Mouse (Mus musculus) lung, embryonic 14.5 days (tissue): ENCODE measurements at regions not wholly inside any gene's neighbourhood (a gene's known extent, or its start where the extent isn't known, plus 50 kb on each side); places are given as distances from the start of the nearest gene placed in this dataset.
A peak's percentile ranks its signal among the peaks of the same experiment; 100 is the strongest.

ENCODE experiments used
- ATAC-seq: fragments of 200-750 bp; cut with Nextera tagmentation; 2 replicates; pipeline ENCODE4 v1.8.0; 2017; ENCODE audit warnings: mild to moderate bottlenecking, moderate TSS enrichment, moderate library complexity; ENCODE audit not compliant: insufficient read depth
- DNase-seq: peaks from one replicate; pipeline ENCODE4 v3.0.0-alpha.2; 2015
- H3K27ac ChIP-seq: fragments of 300-500 bp; sonication (generic); 2 replicates; pipeline ENCODE4 v1.5.1; 2014; ENCODE audit warnings: low read depth, mild to moderate bottlenecking, moderate library complexity
- H3K27me3 ChIP-seq: fragments of 300-500 bp; sonication (generic); 2 replicates; pipeline ENCODE4 v1.6.1; 2014; ENCODE audit warnings: low read length, control low read depth; ENCODE audit not compliant: insufficient read depth
- H3K36me3 ChIP-seq: fragments of 300-500 bp; sonication (generic); 2 replicates; pipeline ENCODE4 v1.6.1; 2014; ENCODE audit warnings: control low read depth; ENCODE audit not compliant: insufficient read depth
- H3K4me1 ChIP-seq: fragments of 300-500 bp; sonication (generic); 2 replicates; pipeline ENCODE4 v1.6.1; 2014; ENCODE audit warnings: antibody characterized with exemption, control low read depth; ENCODE audit not compliant: insufficient read depth
- H3K4me2 ChIP-seq: fragments of 300-500 bp; sonication (generic); 2 replicates; pipeline ENCODE4 v1.6.1; 2014; ENCODE audit warnings: mild to moderate bottlenecking
- H3K4me3 ChIP-seq: fragments of 300-500 bp; sonication (generic); 2 replicates; pipeline ENCODE4 v1.5.1; 2014; ENCODE audit warnings: low read depth, low read length
- H3K9ac ChIP-seq: fragments of 300-500 bp; sonication (generic); 2 replicates; pipeline ENCODE4 v1.6.1; 2014
- H3K9me3 ChIP-seq: fragments of 300-500 bp; sonication (generic); 2 replicates; pipeline ENCODE4 v1.6.1; 2016; ENCODE audit warnings: low read depth, low read length, control low read depth
- CTCF ChIP-seq: IDR thresholded peaks from 2 replicates; pipeline ENCODE4 v1.5.1; 2016; ENCODE audit warnings: antibody characterized with exemption, low read depth
- WGBS: fragments of 180-500 bp; shearing (Covaris S2); extraction: QIAGEN DNeasy Blood & Tissue Kit; methylation state at CpG from one replicate; pipeline ENCODE4 v1.1.7; 2014; 5-methylcytosine and 5-hydroxymethylcytosine counted together

- no peak for TF ChIP-seq CTCF
- ATAC-seq (peak; percentile 19; the same call in 1 of the 2 replicates), DNase-seq (peak; percentile 37)
- Histone ChIP-seq H3K9ac (peak overlapping the region; percentile 71), H3K36me3 (no peaks in the 10 kb centered on the region), H3K9me3 (no peaks in the 10 kb centered on the region), H3K4me3 (peak overlapping the region; percentile 43), H3K27ac (peak overlapping the region; percentile 95), H3K4me1 (peaks cover 6% of the 10 kb centered on the region; the same call in 1 of the 2 replicates), H3K27me3 (no peaks in the 10 kb centered on the region; the same call in 1 of the 2 replicates), H3K4me2 (peak overlapping the region; percentile 73)
- 12% methylated on average over 26 of the region's 30 CpGs for WGBS
Observed at GRCm38 (mm10) chrX:11665077-11665974, 337.7 kb downstream of the H2al1j start.

DNA sequence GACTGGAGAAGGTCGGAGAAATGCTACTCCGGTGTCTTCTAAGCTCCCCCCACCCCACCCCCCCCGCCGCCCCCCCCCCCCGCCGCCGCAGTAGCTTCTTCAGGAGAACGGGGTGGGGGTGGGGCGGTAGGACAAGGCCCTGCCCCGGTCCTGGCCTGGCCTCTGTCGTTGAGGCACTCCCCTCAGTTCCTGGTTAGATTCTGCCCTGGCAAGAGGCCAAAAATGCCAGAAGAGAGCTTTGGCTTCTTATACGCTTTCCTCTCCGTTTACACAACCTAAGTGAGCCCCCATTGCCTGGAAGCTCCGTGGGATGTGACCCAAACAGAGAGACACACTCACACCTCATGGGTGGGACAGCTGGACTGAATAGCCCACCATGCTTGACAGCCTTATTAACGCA lies 338.9 kb downstream of the H2al1j start:
- peak; percentile 84 for DNase-seq
- WGBS = 5% methylated on average over 10 of the region's 15 CpGs
- Histone ChIP-seq H3K36me3 (no peaks in the 10 kb centered on the region), H3K9me3 (no peaks in the 10 kb centered on the region), H3K9ac (no peak overlapping the region), H3K4me2 (no peak overlapping the region), H3K27ac (peak overlapping the region; percentile 46; the same call in 1 of the 2 replicates), H3K27me3 (no peaks in the 10 kb centered on the region; the same call in 1 of the 2 replicates), H3K4me3 (no peak overlapping the region), H3K4me1 (peaks cover 6% of the 10 kb centered on the region; the same call in 1 of the 2 replicates)
- TF ChIP-seq CTCF = no peak
- no peak for ATAC-seq

DNA sequence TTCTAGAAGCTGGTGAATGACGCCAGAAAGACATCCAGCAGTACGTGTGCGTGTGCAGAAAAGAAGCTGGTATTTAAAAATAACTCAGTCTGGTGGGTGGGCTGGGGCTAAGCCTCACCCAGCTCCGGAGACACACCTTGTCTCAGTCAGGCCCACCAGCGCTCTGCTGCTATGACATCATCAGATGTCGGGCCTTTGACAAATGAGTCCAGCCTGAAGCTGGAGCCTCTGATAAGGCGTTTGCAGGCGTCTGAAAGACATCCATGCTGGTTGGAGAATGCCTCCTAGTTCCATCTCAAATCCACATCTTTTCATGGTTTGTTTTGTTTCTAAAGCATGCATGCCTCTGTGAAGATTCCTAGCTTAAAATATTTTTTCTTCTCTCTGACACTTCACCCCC lies 344.2 kb downstream of the H2al1j start:
- Histone ChIP-seq H3K27me3 (no peaks in the 10 kb centered on the region), H3K4me1 (no peaks in the 10 kb centered on the region), H3K9me3 (no peaks in the 10 kb centered on the region), H3K9ac (no peak overlapping the region), H3K4me2 (no peak overlapping the region), H3K4me3 (no peak overlapping the region), H3K36me3 (no peaks in the 10 kb centered on the region), H3K27ac (no peak overlapping the region)
- DNase-seq (peak; percentile 17), ATAC-seq (no peak)
- 27% methylated on average over 8 of the region's 8 CpGs for WGBS
- no peak for TF ChIP-seq CTCF

- H3K27me3 ChIP-seq = no peaks in the 10 kb centered on the region
- no peaks in the 10 kb centered on the region for H3K36me3 ChIP-seq
- no peak overlapping the region for H3K27ac ChIP-seq
- H3K4me1 ChIP-seq = no peaks in the 10 kb centered on the region
- 54% methylated on average over 2 of the region's 2 CpGs for WGBS
- no peak for DNase-seq
- ATAC-seq = no peak
- no peak overlapping the region for H3K4me3 ChIP-seq
- H3K4me2 ChIP-seq = no peak overlapping the region
- TF ChIP-seq CTCF = no peak
- H3K9me3 ChIP-seq = no peaks in the 10 kb centered on the region
- H3K9ac ChIP-seq = no peak overlapping the region
Observed at GRCm38 (mm10) chrX:11678086-11678485, 350.5 kb downstream of the H2al1j start.

DNA sequence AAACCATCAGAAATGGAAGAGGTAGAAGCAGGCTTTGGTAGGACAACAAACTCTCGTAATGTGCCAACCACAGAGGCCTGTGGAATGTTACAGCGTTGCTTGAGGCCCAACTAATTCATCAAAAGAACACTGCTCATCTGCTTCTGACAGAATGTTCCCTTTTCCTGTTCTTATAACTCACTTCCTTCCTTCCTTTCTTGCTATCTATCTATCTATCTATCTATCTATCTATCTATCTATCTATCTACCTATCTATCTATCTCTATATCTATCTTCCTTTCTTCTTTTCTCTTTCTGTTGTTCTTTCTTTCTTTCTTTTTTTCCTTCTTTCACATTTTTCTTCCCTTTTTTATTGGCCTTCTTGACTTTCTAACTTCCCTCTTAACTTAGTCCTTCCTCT lies 353.7 kb downstream of the H2al1j start:
- DNase-seq (no peak), ATAC-seq (no peak)
- Histone ChIP-seq H3K36me3 (no peaks in the 10 kb centered on the region), H3K9ac (no peak overlapping the region), H3K9me3 (no peaks in the 10 kb centered on the region), H3K4me2 (no peak overlapping the region), H3K27me3 (no peaks in the 10 kb centered on the region), H3K27ac (no peak overlapping the region), H3K4me1 (no peaks in the 10 kb centered on the region), H3K4me3 (no peak overlapping the region)
- TF ChIP-seq CTCF = no peak
- WGBS = 81% methylated on average over 2 of the region's 2 CpGs

- DNase-seq = peak; percentile 68
- no peaks in the 10 kb centered on the region; the same call in 1 of the 2 replicates for H3K4me1 ChIP-seq
- H3K9me3 ChIP-seq = no peaks in the 10 kb centered on the region
- ATAC-seq = peak; percentile 54; the same call in 1 of the 2 replicates
- 28% methylated on average over 18 of the region's 18 CpGs for WGBS
- H3K4me2 ChIP-seq = peak overlapping the region; percentile 48
- H3K27ac ChIP-seq = peak overlapping the region; percentile 24; the same call in 1 of the 2 replicates
- no peaks in the 10 kb centered on the region for H3K36me3 ChIP-seq
- no peak overlapping the region for H3K9ac ChIP-seq
- H3K27me3 ChIP-seq = no peaks in the 10 kb centered on the region
- TF ChIP-seq CTCF = no peak
- H3K4me3 ChIP-seq = no peak overlapping the region
Observed at GRCm38 (mm10) chrX:11689989-11690405, 362.4 kb downstream of the H2al1j start.

DNA sequence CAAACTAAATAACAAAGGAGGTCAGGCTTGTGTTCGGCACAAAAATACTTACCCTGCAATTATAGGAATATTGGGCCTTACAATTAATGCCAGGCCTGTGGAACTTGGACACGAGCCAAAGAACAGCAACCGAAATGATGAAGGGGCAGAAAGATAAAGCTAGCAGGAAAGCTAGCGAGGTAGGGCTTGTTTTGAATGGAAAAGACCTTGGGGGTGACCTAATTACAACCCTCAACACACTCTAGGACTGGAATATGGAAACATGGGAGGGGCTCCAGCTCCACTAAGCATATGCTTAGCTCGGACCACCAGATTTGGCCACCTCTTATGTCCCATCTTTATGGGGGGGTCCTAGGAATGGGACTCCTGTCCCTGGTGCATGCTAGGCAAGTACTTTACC lies 362.8 kb downstream of the H2al1j start:
- Histone ChIP-seq H3K9me3 (no peaks in the 10 kb centered on the region), H3K27ac (peak overlapping the region; percentile 24; the same call in 1 of the 2 replicates), H3K36me3 (no peaks in the 10 kb centered on the region), H3K4me1 (no peaks in the 10 kb centered on the region; the same call in 1 of the 2 replicates), H3K9ac (no peak overlapping the region), H3K4me2 (peak overlapping the region; percentile 48), H3K27me3 (no peaks in the 10 kb centered on the region), H3K4me3 (no peak overlapping the region)
- TF ChIP-seq CTCF = no peak
- no peak for DNase-seq
- ATAC-seq = peak; percentile 24; the same call in 1 of the 2 replicates
- 26% methylated on average over 5 of the region's 5 CpGs for WGBS
